Mouse (Mus musculus): ENCODE data around the gene Fam187b. TPM values are rescaled to one million over a fixed set of nuclear protein-coding genes. Genes with fewer than 3 reads are reported as not detected.
"Not testable (repeated sequence)": the region's sequence is repeated elsewhere in the genome, so short reads cannot be mapped to it uniquely, and the experiment has no call there.

The Fam187b gene
- polyA plus RNA-seq, 1 experiment from 2014 or later: 13.7 TPM

DNA sequence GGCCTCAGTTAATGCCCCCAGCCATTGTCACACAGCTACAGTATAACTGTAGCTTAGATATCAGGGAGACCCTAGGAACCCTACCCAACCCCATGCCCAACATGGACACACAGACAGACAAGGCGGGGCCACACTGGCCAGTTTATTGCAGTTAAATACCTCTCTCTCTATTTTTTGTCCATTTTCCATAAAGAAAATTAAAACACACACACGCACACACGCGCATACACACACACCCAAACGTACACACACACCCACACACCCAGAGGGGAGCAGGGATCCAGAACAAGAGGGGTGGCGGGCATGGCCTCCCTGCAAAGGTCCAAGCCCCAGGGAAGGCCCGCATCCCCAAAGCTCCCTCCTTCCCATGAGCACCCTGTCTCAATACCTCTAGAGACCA lies 27.7 kb upstream of the Fam187b start:
- ATAC-seq: no peak
- no peak overlapping the region for H3K9ac ChIP-seq (ENCODE audit: low read depth, low read length)
- peaks cover 4% of the 10 kb centered on the region; the same call in 1 of the 2 replicates for H3K36me3 ChIP-seq (ENCODE audit: control insufficient read depth, insufficient read depth, low read length)
- H3K4me2 ChIP-seq (ENCODE audit: low read depth, low read length): no peak overlapping the region
- H3K27ac ChIP-seq (ENCODE audit: low read length): no peak overlapping the region
- no peak overlapping the region for H3K4me3 ChIP-seq (ENCODE audit: low read length)
- WGBS: 90% methylated on average over 7 of the region's 7 CpGs
- H3K27me3 ChIP-seq (replicated peaks; ENCODE audit: control insufficient read depth, insufficient read depth, low read length): no peaks in the 10 kb centered on the region
- no peaks in the 10 kb centered on the region for H3K4me1 ChIP-seq (ENCODE audit: control insufficient read depth, insufficient read depth, low read length)
- H3K9me3 ChIP-seq (ENCODE audit: control insufficient read depth, low read length): no peaks in the 10 kb centered on the region

DNA sequence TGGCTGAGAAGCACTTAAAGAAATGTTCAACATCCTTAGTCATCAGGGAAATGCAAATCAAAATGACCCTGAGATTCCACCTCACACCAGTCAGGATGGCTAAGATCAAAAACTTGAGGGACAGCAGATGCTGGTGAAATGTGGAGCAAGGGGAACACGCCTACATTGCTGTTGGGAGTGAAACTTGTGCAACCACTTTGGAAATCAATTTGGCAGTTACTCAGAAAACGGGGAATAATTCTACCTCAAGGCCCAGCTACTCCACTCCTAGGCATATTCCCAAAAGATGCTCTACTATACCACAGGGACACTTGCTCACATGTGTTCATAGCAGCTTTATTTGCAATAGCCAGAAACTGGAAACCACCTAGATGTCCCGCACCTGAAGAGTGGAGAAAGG lies 23.7 kb upstream of the Fam187b start:
- H3K36me3 ChIP-seq (ENCODE audit: control insufficient read depth, insufficient read depth, low read length): peaks cover 16% of the 10 kb centered on the region; the same call in 1 of the 2 replicates
- H3K27ac ChIP-seq (ENCODE audit: low read length); H3K4me3 ChIP-seq (ENCODE audit: low read length); H3K4me2 ChIP-seq (ENCODE audit: low read depth, low read length); H3K4me1 ChIP-seq (ENCODE audit: control insufficient read depth, insufficient read depth, low read length); H3K27me3 ChIP-seq (replicated peaks; ENCODE audit: control insufficient read depth, insufficient read depth, low read length); ATAC-seq; H3K9me3 ChIP-seq (ENCODE audit: control insufficient read depth, low read length); H3K9ac ChIP-seq (ENCODE audit: low read depth, low read length): not testable (repeated sequence)
- WGBS: 88% methylated on average over 3 of the region's 3 CpGs

DNA sequence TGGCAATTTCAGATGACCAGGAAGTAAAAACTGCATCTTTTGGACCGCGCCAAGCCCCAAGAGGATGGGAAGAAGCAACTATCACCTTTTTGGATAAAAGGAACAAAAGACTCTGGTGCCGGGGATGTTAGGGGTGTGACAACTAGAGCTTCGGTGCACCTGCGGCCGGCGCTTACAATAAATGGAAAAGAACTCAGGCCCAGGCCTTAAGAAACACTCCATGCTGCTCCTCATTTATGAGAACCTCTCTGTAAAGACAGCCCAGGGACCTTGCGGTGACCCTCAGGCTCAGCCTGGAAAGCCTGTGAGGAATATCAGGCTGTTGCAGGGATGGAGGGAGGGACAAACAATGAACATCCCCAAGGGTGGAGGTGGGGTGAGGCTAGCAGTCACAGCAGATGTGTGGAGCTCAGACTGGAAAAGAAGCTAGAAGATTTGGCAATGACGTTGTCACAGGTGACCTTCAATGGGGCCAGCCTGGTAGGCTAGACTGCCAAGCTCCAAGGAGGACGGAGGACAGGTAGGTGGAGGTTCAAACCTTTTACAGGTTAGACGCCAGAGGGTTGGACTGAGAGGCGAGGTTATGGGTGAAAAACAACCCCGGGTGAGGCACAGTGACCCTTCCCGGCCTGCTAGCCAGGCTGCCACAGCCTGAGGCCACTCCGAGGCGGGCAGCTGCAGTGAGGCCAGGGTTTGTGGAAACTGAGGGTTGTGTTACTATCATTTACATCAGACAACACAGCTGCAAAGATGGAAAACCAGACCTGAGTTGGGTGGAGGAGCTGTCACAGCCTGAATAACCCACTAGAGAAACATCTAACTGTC lies 20.9 kb upstream of the Fam187b start:
- Histone ChIP-seq H3K4me2 (ENCODE audit: low read depth, low read length) (no peak overlapping the region), H3K36me3 (ENCODE audit: control insufficient read depth, insufficient read depth, low read length) (peaks cover 16% of the 10 kb centered on the region; the same call in 1 of the 2 replicates), H3K4me3 (ENCODE audit: low read length) (no peak overlapping the region), H3K9me3 (ENCODE audit: control insufficient read depth, low read length) (no peaks in the 10 kb centered on the region), H3K27ac (ENCODE audit: low read length) (no peak overlapping the region), H3K27me3 (replicated peaks; ENCODE audit: control insufficient read depth, insufficient read depth, low read length) (no peaks in the 10 kb centered on the region), H3K4me1 (ENCODE audit: control insufficient read depth, insufficient read depth, low read length) (peaks cover 9% of the 10 kb centered on the region; the same call in 1 of the 2 replicates), H3K9ac (ENCODE audit: low read depth, low read length) (no peak overlapping the region)
- no peak for ATAC-seq
- WGBS: 93% methylated on average over 16 of the region's 16 CpGs

DNA sequence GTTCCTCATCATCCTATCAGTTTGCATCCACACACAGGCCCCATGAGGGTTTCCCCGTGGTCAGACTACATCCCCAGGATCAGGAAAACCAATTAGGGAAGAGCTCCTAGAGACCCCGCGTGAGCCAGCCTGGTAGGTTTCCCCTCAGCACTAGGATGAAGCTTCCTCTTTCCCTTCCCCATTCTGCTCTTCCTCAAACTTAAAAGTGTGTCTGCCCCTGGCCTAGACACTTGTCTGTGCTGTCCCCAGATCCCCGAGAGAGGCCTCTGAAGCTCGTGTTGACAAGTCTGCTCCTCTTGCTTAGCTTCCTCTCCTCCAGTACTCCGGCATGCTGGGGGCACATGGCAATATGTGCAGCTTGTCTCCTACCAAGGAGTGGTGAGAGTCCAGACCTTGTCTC lies 20.1 kb upstream of the Fam187b start:
- no peak overlapping the region for H3K4me2 ChIP-seq (ENCODE audit: low read depth, low read length)
- peaks cover 18% of the 10 kb centered on the region; the same call in 1 of the 2 replicates for H3K36me3 ChIP-seq (ENCODE audit: control insufficient read depth, insufficient read depth, low read length)
- no peak overlapping the region for H3K9ac ChIP-seq (ENCODE audit: low read depth, low read length)

DNA sequence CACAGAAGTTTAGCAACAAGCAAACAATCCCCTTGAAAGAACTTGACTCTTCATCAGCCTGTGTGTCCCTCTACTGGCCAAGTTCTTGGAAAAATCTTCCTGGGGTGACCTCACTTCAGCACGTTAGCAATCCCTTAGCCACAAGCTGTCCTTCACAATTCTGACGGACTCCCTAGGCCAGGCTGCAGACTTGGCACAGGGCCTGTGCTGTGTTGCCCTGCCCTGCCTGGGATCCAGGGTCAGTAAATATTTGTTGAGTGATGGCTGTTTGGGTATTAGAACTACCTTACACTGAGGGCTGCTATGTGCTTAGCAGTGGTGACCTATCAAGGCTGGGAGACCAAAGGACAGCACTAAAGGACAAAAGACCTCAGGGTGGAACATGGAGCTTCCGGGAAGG lies 19.6 kb upstream of the Fam187b start:
- no peak overlapping the region for H3K9ac ChIP-seq (ENCODE audit: low read depth, low read length)
- H3K27me3 ChIP-seq (replicated peaks; ENCODE audit: control insufficient read depth, insufficient read depth, low read length): no peaks in the 10 kb centered on the region
- no peak overlapping the region for H3K4me2 ChIP-seq (ENCODE audit: low read depth, low read length)
- no peak for ATAC-seq
- H3K4me3 ChIP-seq (ENCODE audit: low read length): no peak overlapping the region
- 73% methylated on average over 3 of the region's 3 CpGs for WGBS
- peaks cover 17% of the 10 kb centered on the region for H3K4me1 ChIP-seq (ENCODE audit: control insufficient read depth, insufficient read depth, low read length)
- no peak overlapping the region for H3K27ac ChIP-seq (ENCODE audit: low read length)
- no peaks in the 10 kb centered on the region for H3K9me3 ChIP-seq (ENCODE audit: control insufficient read depth, low read length)
- H3K36me3 ChIP-seq (ENCODE audit: control insufficient read depth, insufficient read depth, low read length): peaks cover 21% of the 10 kb centered on the region; the same call in 1 of the 2 replicates

More for the DNA sequence above, 20.1 kb upstream of the Fam187b start:
- Histone ChIP-seq H3K27ac (ENCODE audit: low read length) (no peak overlapping the region; the same call in 1 of the 2 replicates), H3K9me3 (ENCODE audit: control insufficient read depth, low read length) (no peaks in the 10 kb centered on the region), H3K27me3 (replicated peaks; ENCODE audit: control insufficient read depth, insufficient read depth, low read length) (no peaks in the 10 kb centered on the region), H3K4me3 (ENCODE audit: low read length) (no peak overlapping the region), H3K4me1 (ENCODE audit: control insufficient read depth, insufficient read depth, low read length) (peaks cover 15% of the 10 kb centered on the region)
- WGBS: 89% methylated on average over 6 of the region's 6 CpGs
- ATAC-seq: no peak

DNA sequence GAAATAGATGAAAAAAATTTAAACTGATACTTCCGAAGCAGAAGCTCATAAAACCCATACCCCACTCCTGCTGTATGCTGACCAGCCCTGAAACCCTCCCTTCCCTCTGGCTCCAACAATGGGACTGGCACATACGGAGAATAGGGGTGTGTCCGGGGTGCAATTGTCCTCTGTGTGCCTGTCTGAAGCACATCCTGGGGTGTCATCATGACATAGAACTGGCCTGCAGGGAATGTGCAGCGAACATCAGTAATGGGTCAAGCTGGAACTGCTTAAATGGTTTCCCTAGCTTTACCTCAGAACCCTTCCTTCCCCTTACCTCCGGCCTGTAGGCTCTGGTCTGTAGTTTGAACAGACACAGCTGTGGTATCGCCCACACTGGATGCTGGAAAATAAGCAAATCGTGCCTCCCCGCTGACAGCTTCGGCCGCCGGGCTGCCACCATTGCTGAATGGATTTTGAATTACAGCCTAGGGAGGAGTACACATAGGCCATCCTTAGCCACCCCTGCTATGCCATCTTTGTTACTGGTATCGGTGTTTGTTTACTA lies 18.5 kb upstream of the Fam187b start:
- no peak overlapping the region for H3K27ac ChIP-seq (ENCODE audit: low read length)
- H3K9me3 ChIP-seq (ENCODE audit: control insufficient read depth, low read length): no peaks in the 10 kb centered on the region
- no peaks in the 10 kb centered on the region for H3K27me3 ChIP-seq (replicated peaks; ENCODE audit: control insufficient read depth, insufficient read depth, low read length)
- H3K4me3 ChIP-seq (ENCODE audit: low read length): peak overlapping the region; percentile 93
- peak overlapping the region; percentile 99 for H3K9ac ChIP-seq (ENCODE audit: low read depth, low read length)
- peaks cover 17% of the 10 kb centered on the region for H3K4me1 ChIP-seq (ENCODE audit: control insufficient read depth, insufficient read depth, low read length)
- ATAC-seq: no peak
- H3K36me3 ChIP-seq (ENCODE audit: control insufficient read depth, insufficient read depth, low read length): peaks cover 19% of the 10 kb centered on the region; the same call in 1 of the 2 replicates
- 74% methylated on average over 12 of the region's 12 CpGs for WGBS
- H3K4me2 ChIP-seq (ENCODE audit: low read depth, low read length): peak overlapping the region; percentile 88

DNA sequence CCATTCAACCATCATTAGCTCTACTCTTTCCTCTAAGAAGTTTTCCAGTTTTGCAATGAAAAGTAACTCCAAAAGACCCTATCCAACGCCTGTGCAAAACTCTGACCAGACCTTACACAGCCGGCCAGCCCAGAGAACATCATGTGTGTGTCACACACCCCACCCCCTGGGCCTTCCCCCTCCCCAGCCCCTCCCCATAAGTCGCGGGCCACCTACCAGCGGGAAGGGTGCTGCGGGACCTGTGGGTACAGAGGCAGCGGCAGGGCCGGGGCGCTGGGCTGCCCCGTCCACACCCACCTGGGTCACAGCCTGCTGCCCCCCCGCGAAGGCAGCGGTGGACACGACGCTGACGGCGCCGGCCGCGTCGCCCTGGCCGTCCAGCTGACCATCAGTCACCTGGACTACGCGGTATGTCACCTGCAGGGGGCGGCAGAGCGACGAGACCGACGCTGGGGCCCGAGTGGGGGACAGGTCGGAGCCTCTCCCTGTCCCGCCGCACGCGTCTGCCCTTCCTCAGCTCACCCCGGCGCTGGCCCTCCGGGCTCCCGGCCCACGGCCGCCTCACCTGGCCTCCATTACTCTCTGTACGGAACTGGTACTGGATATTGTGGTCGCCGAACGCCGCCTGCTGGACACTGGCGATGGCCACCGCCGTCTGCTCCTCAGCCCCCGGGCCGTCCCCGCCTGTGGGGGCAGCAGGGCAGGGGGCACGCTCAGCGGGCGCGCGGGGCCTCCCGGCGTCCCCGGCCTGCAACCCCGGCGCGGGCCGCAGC lies 17.8 kb upstream of the Fam187b start:
- WGBS: under 1% methylated on average over 63 of the region's 64 CpGs
- Histone ChIP-seq H3K36me3 (ENCODE audit: control insufficient read depth, insufficient read depth, low read length) (peaks cover 19% of the 10 kb centered on the region; the same call in 1 of the 2 replicates), H3K4me1 (ENCODE audit: control insufficient read depth, insufficient read depth, low read length) (peaks cover 17% of the 10 kb centered on the region), H3K4me2 (ENCODE audit: low read depth, low read length) (peak overlapping the region; percentile 88), H3K27ac (ENCODE audit: low read length) (peak overlapping the region; percentile 98), H3K9me3 (ENCODE audit: control insufficient read depth, low read length) (no peaks in the 10 kb centered on the region), H3K27me3 (replicated peaks; ENCODE audit: control insufficient read depth, insufficient read depth, low read length) (no peaks in the 10 kb centered on the region), H3K9ac (ENCODE audit: low read depth, low read length) (peak overlapping the region; percentile 99), H3K4me3 (ENCODE audit: low read length) (peak overlapping the region; percentile 93)
- ATAC-seq: peak; percentile 72

DNA sequence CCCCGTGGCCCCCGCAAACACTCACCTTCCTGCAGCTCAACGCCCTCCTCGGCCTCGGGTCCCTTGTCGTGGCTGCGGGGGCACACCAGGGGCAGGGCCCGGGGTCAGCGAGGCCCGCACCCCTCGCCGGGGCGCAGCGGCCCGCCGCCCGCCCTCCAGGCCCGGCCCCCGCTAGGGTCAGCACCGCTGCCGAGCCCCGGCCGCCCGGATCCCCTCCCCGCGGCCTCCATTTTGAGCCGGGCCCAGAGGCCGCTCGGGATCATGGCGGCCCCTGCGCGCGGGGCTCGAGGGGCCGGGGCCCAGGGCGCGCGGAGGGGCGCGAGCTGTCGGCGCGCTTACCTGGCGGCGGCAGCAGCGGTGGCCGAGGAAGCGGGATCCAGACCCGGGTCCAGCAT lies 17.2 kb upstream of the Fam187b start:
- ATAC-seq: peak; percentile 50
- Histone ChIP-seq H3K27ac (ENCODE audit: low read length) (peak overlapping the region; percentile 98), H3K4me3 (ENCODE audit: low read length) (peak overlapping the region; percentile 93), H3K9me3 (ENCODE audit: control insufficient read depth, low read length) (no peaks in the 10 kb centered on the region), H3K27me3 (replicated peaks; ENCODE audit: control insufficient read depth, insufficient read depth, low read length) (no peaks in the 10 kb centered on the region), H3K4me2 (ENCODE audit: low read depth, low read length) (peak overlapping the region; percentile 88), H3K4me1 (ENCODE audit: control insufficient read depth, insufficient read depth, low read length) (peaks cover 17% of the 10 kb centered on the region), H3K36me3 (ENCODE audit: control insufficient read depth, insufficient read depth, low read length) (peaks cover 19% of the 10 kb centered on the region; the same call in 1 of the 2 replicates), H3K9ac (ENCODE audit: low read depth, low read length) (peak overlapping the region; percentile 99)
- 1% methylated on average over 20 of the region's 49 CpGs for WGBS

DNA sequence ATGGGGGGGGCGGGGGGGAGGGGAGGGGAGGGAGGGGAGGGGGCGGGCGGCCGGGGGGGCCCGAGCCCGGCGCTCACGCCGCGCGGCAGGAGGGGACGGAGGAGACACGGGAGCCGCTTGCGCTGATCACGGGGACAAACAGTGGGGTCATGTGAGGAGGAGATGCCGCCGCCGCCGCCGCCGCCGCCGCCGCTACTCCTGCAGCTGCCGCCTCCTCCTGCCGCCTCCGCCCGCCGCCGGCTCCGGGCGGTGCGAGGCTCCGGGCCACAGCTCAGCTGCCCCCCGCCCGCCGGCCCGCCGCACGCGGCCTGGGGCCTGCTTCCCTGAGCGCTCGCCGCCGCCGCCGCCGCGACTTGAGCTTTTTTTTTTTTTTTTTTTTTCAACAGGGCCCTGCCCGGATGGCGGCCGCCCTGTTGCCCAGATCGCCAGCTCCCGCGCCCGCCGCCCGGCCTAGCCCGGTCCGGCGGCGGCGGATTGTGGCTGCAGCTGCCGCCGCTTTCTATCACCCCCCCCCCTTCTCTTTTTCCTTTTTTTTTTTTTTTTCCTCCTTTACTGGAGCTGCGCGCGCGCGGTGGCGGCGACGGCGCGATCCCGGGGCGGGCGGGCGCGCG lies 16.7 kb upstream of the Fam187b start, which contains the start of gene Usf2:
Usf2 (minus strand) TSS at position 48 of the 611 bp plus-strand sequence.
- Histone ChIP-seq H3K4me1 (ENCODE audit: control insufficient read depth, insufficient read depth, low read length) (peaks cover 17% of the 10 kb centered on the region), H3K4me2 (ENCODE audit: low read depth, low read length) (peak within 1 kb of the TSS; percentile 88), H3K9me3 (ENCODE audit: control insufficient read depth, low read length) (no peaks in the 10 kb centered on the region), H3K4me3 (ENCODE audit: low read length) (peak within 1 kb of the TSS; percentile 93), H3K36me3 (ENCODE audit: control insufficient read depth, insufficient read depth, low read length) (peaks cover 21% of the 10 kb centered on the region; the same call in 1 of the 2 replicates), H3K27me3 (replicated peaks; ENCODE audit: control insufficient read depth, insufficient read depth, low read length) (no peaks in the 10 kb centered on the region), H3K27ac (ENCODE audit: low read length) (peak within 1 kb of the TSS; percentile 98), H3K9ac (ENCODE audit: low read depth, low read length) (peak within 1 kb of the TSS; percentile 99)
- under 1% methylated on average over 59 of the region's 82 CpGs for WGBS
- ATAC-seq: peak; percentile 47
